Mouse (Mus musculus): ENCODE data around the gene Ppfibp1. TPM values are rescaled to one million over a fixed set of nuclear protein-coding genes. Genes with fewer than 3 reads are reported as not detected.

Ppfibp1 gene
- polyA plus RNA-seq, 1 experiment from 2014 or later, result 84.8 TPM

DNA sequence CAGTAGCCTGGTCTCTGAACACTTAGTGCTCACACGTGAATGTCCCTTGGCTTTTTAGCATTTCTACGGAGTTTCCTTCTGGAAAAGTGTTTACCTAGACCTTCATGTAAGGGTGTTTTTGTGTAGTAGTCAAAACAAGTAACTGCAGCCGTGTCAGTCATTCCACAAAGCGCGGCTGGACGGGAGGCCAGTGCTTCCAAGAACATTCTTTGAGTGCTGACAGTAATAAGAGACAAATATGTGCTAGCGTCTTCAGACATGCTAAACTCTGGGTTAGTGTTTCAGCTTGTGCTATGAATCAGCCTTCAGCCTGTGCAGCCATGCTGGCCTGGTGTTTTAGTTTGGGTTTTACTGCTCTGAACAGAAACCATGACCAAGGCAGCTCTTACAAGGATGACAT lies 174.4 kb downstream of the Ppfibp1 start:
- no peaks in the 10 kb centered on the region for H3K27me3 ChIP-seq (replicated peaks)
- no peak overlapping the region for H3K4me3 ChIP-seq
- no peak overlapping the region for H3K27ac ChIP-seq (ENCODE audit: poor library complexity, severe bottlenecking)
- ATAC-seq (ENCODE audit: insufficient number of reproducible peaks, low FRiP score), result no peak
- H3K4me2 ChIP-seq, result no peak overlapping the region
- H3K4me1 ChIP-seq (replicated peaks), result no peaks in the 10 kb centered on the region
- H3K9ac ChIP-seq, result no peak overlapping the region
- 80% methylated on average over 7 of the region's 7 CpGs for WGBS
- H3K36me3 ChIP-seq, result peaks cover 61% of the 10 kb centered on the region
- H3K9me3 ChIP-seq (replicated peaks), result no peaks in the 10 kb centered on the region

- peaks cover 66% of the 10 kb centered on the region for H3K36me3 ChIP-seq
- no peak overlapping the region for H3K9ac ChIP-seq
- H3K27me3 ChIP-seq (replicated peaks), result no peaks in the 10 kb centered on the region
- no peaks in the 10 kb centered on the region for H3K9me3 ChIP-seq (replicated peaks)
- no peak overlapping the region for H3K27ac ChIP-seq (ENCODE audit: poor library complexity, severe bottlenecking)
- H3K4me3 ChIP-seq, result no peak overlapping the region
- 87% methylated on average over 10 of the region's 10 CpGs for WGBS
- no peaks in the 10 kb centered on the region for H3K4me1 ChIP-seq (replicated peaks)
- H3K4me2 ChIP-seq, result no peak overlapping the region
- no peak for ATAC-seq (ENCODE audit: insufficient number of reproducible peaks, low FRiP score)
Measured at GRCm38 (mm10) chr6:147064226-147064943, 176.1 kb downstream of the Ppfibp1 start.

DNA sequence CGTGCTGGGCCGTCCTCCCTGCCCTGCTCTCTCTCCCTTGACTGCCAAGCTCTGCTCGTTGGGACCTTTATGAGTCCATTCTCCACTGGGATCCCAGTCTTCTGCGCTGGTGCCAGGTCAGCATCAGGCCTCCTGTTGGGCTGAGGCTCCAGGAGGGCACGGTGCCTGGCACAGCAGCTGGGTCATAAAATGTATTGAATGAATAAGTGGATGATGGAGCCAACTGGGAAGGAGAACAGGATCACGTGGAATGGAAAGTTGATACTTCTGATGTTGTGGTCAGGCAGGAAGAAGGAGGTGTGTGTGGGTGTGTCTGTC lies 176.6 kb downstream of the Ppfibp1 start:
- Histone ChIP-seq H3K36me3 (peaks cover 63% of the 10 kb centered on the region), H3K9ac (no peak overlapping the region), H3K4me2 (no peak overlapping the region), H3K27me3 (replicated peaks) (no peaks in the 10 kb centered on the region), H3K27ac (ENCODE audit: poor library complexity, severe bottlenecking) (no peak overlapping the region), H3K4me3 (no peak overlapping the region), H3K4me1 (replicated peaks) (no peaks in the 10 kb centered on the region), H3K9me3 (replicated peaks) (no peaks in the 10 kb centered on the region)
- no peak for ATAC-seq (ENCODE audit: insufficient number of reproducible peaks, low FRiP score)
- WGBS, result 87% methylated on average over 6 of the region's 6 CpGs

DNA sequence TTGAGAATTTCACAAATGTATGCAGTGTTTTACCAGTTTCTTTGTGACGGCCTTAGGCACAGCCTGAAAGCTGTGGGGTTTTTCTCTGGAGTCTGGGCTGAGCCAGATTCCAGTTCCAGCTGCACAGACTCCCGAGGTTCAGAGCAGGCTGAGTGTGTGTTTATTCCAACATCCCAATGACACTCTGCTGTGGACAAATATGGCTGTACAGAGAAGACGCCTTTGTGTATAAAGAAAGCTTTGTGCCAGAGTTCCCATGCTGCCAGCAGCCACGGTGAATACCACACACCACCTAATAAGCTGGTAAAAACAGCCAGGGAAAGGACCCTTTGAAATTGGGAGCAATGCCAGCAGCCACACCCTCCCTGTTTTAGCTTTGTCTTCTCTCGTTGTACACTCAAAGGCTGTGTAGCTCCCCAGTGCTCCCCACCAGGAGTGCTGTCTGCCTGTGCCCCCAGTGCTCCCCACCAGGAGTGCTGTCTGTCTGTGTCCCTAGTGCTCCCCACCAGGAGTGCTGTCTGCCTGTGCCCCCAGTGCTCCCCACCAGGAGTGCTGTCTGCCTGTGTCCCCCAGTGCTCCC lies 187.6 kb downstream of the Ppfibp1 start:
- H3K9me3 ChIP-seq (replicated peaks), result no peaks in the 10 kb centered on the region
- no peak overlapping the region for H3K9ac ChIP-seq
- no peak overlapping the region for H3K4me2 ChIP-seq
- no peaks in the 10 kb centered on the region for H3K4me1 ChIP-seq (replicated peaks)
- no peaks in the 10 kb centered on the region for H3K27me3 ChIP-seq (replicated peaks)
- WGBS, result 62% methylated on average over 5 of the region's 5 CpGs
- H3K36me3 ChIP-seq, result peaks cover 39% of the 10 kb centered on the region
- H3K27ac ChIP-seq (ENCODE audit: poor library complexity, severe bottlenecking), result no peak overlapping the region
- no peak overlapping the region for H3K4me3 ChIP-seq
- no peak for ATAC-seq (ENCODE audit: insufficient number of reproducible peaks, low FRiP score)

- peaks cover 29% of the 10 kb centered on the region for H3K36me3 ChIP-seq
- H3K9me3 ChIP-seq (replicated peaks), result no peaks in the 10 kb centered on the region
- 77% methylated on average over 8 of the region's 8 CpGs for WGBS
- no peak overlapping the region for H3K9ac ChIP-seq
- no peaks in the 10 kb centered on the region for H3K27me3 ChIP-seq (replicated peaks)
- no peak overlapping the region for H3K27ac ChIP-seq (ENCODE audit: poor library complexity, severe bottlenecking)
- H3K4me1 ChIP-seq (replicated peaks), result no peaks in the 10 kb centered on the region
- ATAC-seq (ENCODE audit: insufficient number of reproducible peaks, low FRiP score), result no peak
- no peak overlapping the region for H3K4me3 ChIP-seq
- H3K4me2 ChIP-seq, result no peak overlapping the region
Measured at GRCm38 (mm10) chr6:147076878-147077277, 188.6 kb downstream of the Ppfibp1 start.

DNA sequence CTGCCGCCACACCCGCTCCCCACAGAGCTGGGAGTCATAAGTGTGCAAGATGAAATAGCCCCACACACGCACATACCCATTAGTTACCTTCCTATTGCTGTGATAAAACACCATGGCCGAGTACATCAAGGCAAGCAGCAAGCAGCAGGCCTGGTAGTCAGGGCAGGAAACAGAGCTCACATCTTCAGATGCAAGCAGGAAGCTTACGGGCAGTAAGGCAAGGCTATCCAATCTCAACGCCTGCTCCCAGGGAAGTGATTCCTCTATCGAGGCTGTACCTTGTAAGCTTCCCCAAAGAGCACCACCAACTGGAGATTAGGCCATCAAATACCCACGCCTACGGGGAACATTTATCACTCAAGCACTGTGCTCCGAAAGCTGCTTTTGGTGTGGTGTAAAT lies 191.6 kb downstream of the Ppfibp1 start:
- Histone ChIP-seq H3K4me1 (replicated peaks) (peaks cover 2% of the 10 kb centered on the region; the same call in 1 of the 2 replicates), H3K4me2 (no peak overlapping the region), H3K27ac (ENCODE audit: poor library complexity, severe bottlenecking) (no peak overlapping the region), H3K36me3 (peaks cover 9% of the 10 kb centered on the region), H3K9me3 (replicated peaks) (no peaks in the 10 kb centered on the region), H3K4me3 (no peak overlapping the region), H3K9ac (no peak overlapping the region), H3K27me3 (replicated peaks) (no peaks in the 10 kb centered on the region)
- 83% methylated on average over 10 of the region's 10 CpGs for WGBS
- no peak for ATAC-seq (ENCODE audit: insufficient number of reproducible peaks, low FRiP score)

Other genes with a start within 250 kb of the Ppfibp1 start
- gene Med21, start 245.9 kb upstream of the Ppfibp1 start, polyA plus RNA-seq (2016; fragmentation: Nextera tagmentation; extraction: Ambion mirVana), result 130 and 136 TPM in 2 replicates
- gene Tm7sf3, start 245.7 kb upstream of the Ppfibp1 start, polyA plus RNA-seq (2016; fragmentation: Nextera tagmentation; extraction: Ambion mirVana), result 49.4 and 51.7 TPM in 2 replicates
- 50.6 and 52.7 TPM in 2 replicates for gene Stk38l, start 163.5 kb upstream of the Ppfibp1 start, polyA plus RNA-seq (2016; fragmentation: Nextera tagmentation; extraction: Ambion mirVana)
- 3.1 and 3.5 TPM in 2 replicates for gene Arntl2, start 92.4 kb upstream of the Ppfibp1 start, polyA plus RNA-seq (2016; fragmentation: Nextera tagmentation; extraction: Ambion mirVana)
- not detected in 2 replicates for gene Smco2, start 38.4 kb upstream of the Ppfibp1 start, polyA plus RNA-seq (2016; fragmentation: Nextera tagmentation; extraction: Ambion mirVana)
- 0.17 and 0.23 TPM in 2 replicates for gene 1700034J05Rik, start 65.9 kb downstream of the Ppfibp1 start, polyA plus RNA-seq (2016; fragmentation: Nextera tagmentation; extraction: Ambion mirVana)
- gene Rep15, start 144.1 kb downstream of the Ppfibp1 start, polyA plus RNA-seq (2016; fragmentation: Nextera tagmentation; extraction: Ambion mirVana), result 0.83 and 1.1 TPM in 2 replicates
- gene Mrps35, start 154.3 kb downstream of the Ppfibp1 start, polyA plus RNA-seq (2016; fragmentation: Nextera tagmentation; extraction: Ambion mirVana), result 110 and 119 TPM in 2 replicates
- gene Mansc4, start 198.5 kb downstream of the Ppfibp1 start, polyA plus RNA-seq (2016; fragmentation: Nextera tagmentation; extraction: Ambion mirVana), result 0.46 and 0.67 TPM in 2 replicates
- 7.4 and 7.9 TPM in 2 replicates for gene Klhl42, start 202.9 kb downstream of the Ppfibp1 start, polyA plus RNA-seq (2016; fragmentation: Nextera tagmentation; extraction: Ambion mirVana)

All from heart, embryonic 12.5 days (tissue).